Mouse (Mus musculus) heart, adult 2 months (tissue): ENCODE measurements around the gene Fam187a.

Experiments
- CTCF ChIP-seq: fragments of 200-600 bp; IDR thresholded peaks from 2 replicates; pipeline ENCODE4 v1.8.1; 2022; ENCODE audit warnings: antibody characterized with exemption, mild to moderate bottlenecking, moderate library complexity
- EP300 ChIP-seq: fragments of 200-500 bp; IDR thresholded peaks from 2 replicates; pipeline ENCODE4 v1.6.1; 2011; ENCODE audit warnings: low read depth, low read length, control low read depth; ENCODE audit not compliant: insufficient read depth
- POLR2A ChIP-seq: fragments of 200-500 bp; IDR thresholded peaks from 2 replicates; pipeline ENCODE4 v1.6.1; 2011; ENCODE audit warnings: mild to moderate bottlenecking, low read depth, low read length, control low read depth; ENCODE audit not compliant: insufficient read depth

- TF ChIP-seq EP300 = peak; percentile 77; the same call in 1 of the 2 replicates
- peak; percentile 80 for TF ChIP-seq POLR2A
- no peak for TF ChIP-seq CTCF
Measured at GRCm38 (mm10) chr11:102880585-102881313, 4.2 kb upstream of the Fam187a start, which contains the start of the genes Eftud2 and Ccdc103.
